Mouse (Mus musculus): ENCODE measurements at regions not wholly inside any gene's neighbourhood (a gene's known extent, or its start where the extent isn't known, plus 50 kb on each side); places are given as distances from the start of the nearest gene placed in this dataset.

- no peak overlapping the region for H3K27ac ChIP-seq (replicated peaks)
- H3K9me3 ChIP-seq: no peaks in the 10 kb centered on the region
- H3K4me3 ChIP-seq: no peak overlapping the region
- peaks cover 12% of the 10 kb centered on the region for H3K4me1 ChIP-seq (replicated peaks)
- H3K4me2 ChIP-seq: no peak overlapping the region
- WGBS: 24% methylated on average over 9 of the region's 9 CpGs
- ATAC-seq (ENCODE audit: low FRiP score, low read depth): peak; percentile 27; the same call in 1 of the 2 replicates
- peaks cover 10% of the 10 kb centered on the region; the same call in 1 of the 2 replicates for H3K27me3 ChIP-seq
- H3K36me3 ChIP-seq: no peaks in the 10 kb centered on the region
- no peak overlapping the region for H3K9ac ChIP-seq
These were observed 119.3 kb downstream of the Ttc8 start for GRCm38 (mm10) chr12:99039497-99040322.

- no peaks in the 10 kb centered on the region for H3K36me3 ChIP-seq
- H3K9me3 ChIP-seq: no peaks in the 10 kb centered on the region
- no peak overlapping the region for H3K4me2 ChIP-seq
- 59% methylated on average over 4 of the region's 4 CpGs for WGBS
- ATAC-seq (ENCODE audit: low FRiP score, low read depth): 0 out of 2 replicates have a peak, but pooled peaks have one; percentile 33
- 0 out of 2 replicates have a peak, but pooled peaks cover 4% of the 10 kb centered on the region for H3K27me3 ChIP-seq
- H3K9ac ChIP-seq: no peak overlapping the region
- no peak overlapping the region for H3K4me3 ChIP-seq
- peaks cover 12% of the 10 kb centered on the region for H3K4me1 ChIP-seq (replicated peaks)
- H3K27ac ChIP-seq (replicated peaks): no peak overlapping the region
These were observed 121.2 kb downstream of the Ttc8 start for GRCm38 (mm10) chr12:99041606-99042005.

GRCm38 (mm10) chr12:99042918-99043862, 122.8 kb downstream of the Ttc8 start:
- Histone ChIP-seq H3K4me3 (no peak overlapping the region), H3K27me3 (no peaks in the 10 kb centered on the region), H3K4me2 (no peak overlapping the region), H3K36me3 (no peaks in the 10 kb centered on the region), H3K9me3 (no peaks in the 10 kb centered on the region), H3K4me1 (replicated peaks) (peaks cover 12% of the 10 kb centered on the region), H3K27ac (replicated peaks) (peak overlapping the region; percentile 61), H3K9ac (no peak overlapping the region)
- ATAC-seq (ENCODE audit: low FRiP score, low read depth): peak; percentile 64
- WGBS: 57% methylated on average over 16 of the region's 16 CpGs

- Histone ChIP-seq H3K36me3 (no peaks in the 10 kb centered on the region), H3K4me3 (no peak overlapping the region), H3K27me3 (no peaks in the 10 kb centered on the region), H3K9ac (no peak overlapping the region), H3K9me3 (no peaks in the 10 kb centered on the region), H3K27ac (replicated peaks) (no peak overlapping the region), H3K4me1 (replicated peaks) (peaks cover 12% of the 10 kb centered on the region), H3K4me2 (no peak overlapping the region)
- ATAC-seq (ENCODE audit: low FRiP score, low read depth): no peak
- WGBS: 74% methylated on average over 5 of the region's 5 CpGs
These were observed 124.1 kb downstream of the Ttc8 start for GRCm38 (mm10) chr12:99044477-99044876.

GRCm38 (mm10) chr12:99050426-99050825, 130.1 kb downstream of the Ttc8 start:
- no peak for ATAC-seq (ENCODE audit: low FRiP score, low read depth)
- no peak overlapping the region for H3K9ac ChIP-seq
- no peak overlapping the region for H3K27ac ChIP-seq (replicated peaks)
- no peaks in the 10 kb centered on the region for H3K4me1 ChIP-seq (replicated peaks)
- H3K9me3 ChIP-seq: no peaks in the 10 kb centered on the region
- H3K27me3 ChIP-seq: peaks cover 3% of the 10 kb centered on the region; the same call in 1 of the 2 replicates
- H3K4me3 ChIP-seq: no peak overlapping the region
- 77% methylated on average over 2 of the region's 2 CpGs for WGBS
- H3K4me2 ChIP-seq: no peak overlapping the region
- H3K36me3 ChIP-seq: no peaks in the 10 kb centered on the region

- no peak overlapping the region for H3K4me2 ChIP-seq
- peaks cover 3% of the 10 kb centered on the region; the same call in 1 of the 2 replicates for H3K27me3 ChIP-seq
- H3K9ac ChIP-seq: no peak overlapping the region
- no peak overlapping the region for H3K27ac ChIP-seq (replicated peaks)
- ATAC-seq (ENCODE audit: low FRiP score, low read depth): no peak
- WGBS: 73% methylated on average over 7 of the region's 7 CpGs
- H3K4me3 ChIP-seq: no peak overlapping the region
- H3K4me1 ChIP-seq (replicated peaks): no peaks in the 10 kb centered on the region
- no peaks in the 10 kb centered on the region for H3K9me3 ChIP-seq
- H3K36me3 ChIP-seq: no peaks in the 10 kb centered on the region
These were observed 132.2 kb downstream of the Ttc8 start for GRCm38 (mm10) chr12:99052599-99052998.

- WGBS: 94% methylated on average over 2 of the region's 2 CpGs
- no peak for ATAC-seq (ENCODE audit: low FRiP score, low read depth)
These were observed 137.1 kb downstream of the Ttc8 start for GRCm38 (mm10) chr12:99057521-99057920.

GRCm38 (mm10) chr12:99058916-99059315, 138.5 kb downstream of the Ttc8 start:
- Histone ChIP-seq H3K9ac (no peak overlapping the region), H3K9me3 (no peaks in the 10 kb centered on the region), H3K27ac (replicated peaks) (no peak overlapping the region), H3K4me3 (no peak overlapping the region), H3K36me3 (no peaks in the 10 kb centered on the region), H3K4me2 (no peak overlapping the region), H3K4me1 (replicated peaks) (no peaks in the 10 kb centered on the region), H3K27me3 (no peaks in the 10 kb centered on the region)
- 88% methylated on average over 2 of the region's 2 CpGs for WGBS
- no peak for ATAC-seq (ENCODE audit: low FRiP score, low read depth)

More at GRCm38 (mm10) chr12:99057521-99057920, 137.1 kb downstream of the Ttc8 start:
- Histone ChIP-seq H3K9ac (no peak overlapping the region), H3K4me1 (replicated peaks) (no peaks in the 10 kb centered on the region), H3K4me2 (no peak overlapping the region), H3K9me3 (no peaks in the 10 kb centered on the region), H3K36me3 (no peaks in the 10 kb centered on the region), H3K4me3 (no peak overlapping the region), H3K27ac (replicated peaks) (no peak overlapping the region), H3K27me3 (no peaks in the 10 kb centered on the region)

- no peaks in the 10 kb centered on the region for H3K9me3 ChIP-seq
- no peaks in the 10 kb centered on the region for H3K36me3 ChIP-seq
- H3K27me3 ChIP-seq: no peaks in the 10 kb centered on the region
- ATAC-seq (ENCODE audit: low FRiP score, low read depth): no peak
- no peak overlapping the region for H3K27ac ChIP-seq (replicated peaks)
- H3K4me2 ChIP-seq: no peak overlapping the region
- WGBS: 88% methylated on average over 4 of the region's 4 CpGs
- H3K4me1 ChIP-seq (replicated peaks): no peaks in the 10 kb centered on the region
- no peak overlapping the region for H3K4me3 ChIP-seq
- no peak overlapping the region for H3K9ac ChIP-seq
These were observed 139.1 kb downstream of the Ttc8 start for GRCm38 (mm10) chr12:99059491-99059890.

- H3K4me1 ChIP-seq (replicated peaks): no peaks in the 10 kb centered on the region
- H3K27ac ChIP-seq (replicated peaks): no peak overlapping the region
- no peaks in the 10 kb centered on the region for H3K27me3 ChIP-seq
- H3K4me3 ChIP-seq: no peak overlapping the region
- no peaks in the 10 kb centered on the region for H3K9me3 ChIP-seq
- ATAC-seq (ENCODE audit: low FRiP score, low read depth): no peak
- 51% methylated on average over 2 of the region's 2 CpGs for WGBS
- H3K9ac ChIP-seq: no peak overlapping the region
- H3K36me3 ChIP-seq: no peaks in the 10 kb centered on the region
- H3K4me2 ChIP-seq: no peak overlapping the region
These were observed 140.3 kb downstream of the Ttc8 start for GRCm38 (mm10) chr12:99060702-99061101.

- no peak for ATAC-seq (ENCODE audit: low FRiP score, low read depth)
- Histone ChIP-seq H3K4me2 (no peak overlapping the region), H3K36me3 (no peaks in the 10 kb centered on the region), H3K9me3 (no peaks in the 10 kb centered on the region), H3K9ac (no peak overlapping the region), H3K27ac (replicated peaks) (no peak overlapping the region), H3K4me1 (replicated peaks) (no peaks in the 10 kb centered on the region), H3K4me3 (no peak overlapping the region), H3K27me3 (no peaks in the 10 kb centered on the region)
- 67% methylated on average over 3 of the region's 3 CpGs for WGBS
These were observed 143.1 kb downstream of the Ttc8 start for GRCm38 (mm10) chr12:99063441-99063840.

GRCm38 (mm10) chr12:99063885-99064284, 143.5 kb downstream of the Ttc8 start:
- Histone ChIP-seq H3K36me3 (no peaks in the 10 kb centered on the region), H3K4me2 (no peak overlapping the region), H3K4me1 (replicated peaks) (no peaks in the 10 kb centered on the region), H3K9me3 (no peaks in the 10 kb centered on the region), H3K9ac (no peak overlapping the region), H3K27ac (replicated peaks) (no peak overlapping the region), H3K27me3 (no peaks in the 10 kb centered on the region), H3K4me3 (no peak overlapping the region)
- no peak for ATAC-seq (ENCODE audit: low FRiP score, low read depth)
- 84% methylated on average over 8 of the region's 8 CpGs for WGBS

Measured in hindbrain, embryonic 15.5 days (tissue).